In the genomic region with DNA sequence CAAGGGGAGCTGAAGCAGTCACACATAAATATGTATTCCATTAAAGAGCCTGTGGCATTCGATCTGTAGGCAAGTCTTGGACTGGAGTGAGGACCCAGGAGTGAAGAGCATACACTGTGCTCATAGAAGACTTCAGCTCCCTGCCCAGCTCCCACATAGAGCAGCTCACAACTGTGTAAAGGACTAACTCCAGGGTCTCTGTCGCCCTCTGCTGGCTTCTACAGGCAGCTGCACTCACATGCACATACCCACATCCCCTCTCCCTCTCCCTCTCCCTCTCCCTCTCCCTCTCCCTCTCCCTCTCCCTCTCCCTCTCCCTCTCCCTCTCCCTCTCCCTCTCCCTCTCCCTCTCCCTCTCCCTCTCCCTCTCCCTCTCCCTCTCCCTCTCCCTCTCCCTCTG, we compare ENCODE assay signal across 6 mouse cellular contexts.
DNase-seq lines count a peak whose midpoint lies in the region; ATAC-seq and TF ChIP-seq lines count a peak whose summit lies in the region.
"Not testable (repeated sequence)": the region's sequence is repeated elsewhere in the genome, so short reads cannot be mapped to it uniquely, and the experiment has no call there.

No protein-coding gene starts in this region.

- H3K4me2 ChIP-seq in hindbrain, postnatal 0 days (ENCODE audit: low read depth, low read length): not testable (repeated sequence)

- in situ Hi-C loops in ES-E14 (cut with MboI; ENCODE audit: low sequenced_read_pairs in 2 of 2, unreplicated experiment in 2 of 2): not testable (repeated sequence)

- H3K9me3 ChIP-seq in ES-E14 (ENCODE audit: control insufficient read depth, insufficient read depth, low read depth, low read length); hindbrain, postnatal 0 days (ENCODE audit: low read length): not testable (repeated sequence)

- WGBS in hindbrain, postnatal 0 days: 63% methylated on average over 2 of the region's 2 CpGs
- WGBS in lung, adult 2 months: 44% methylated on average over 2 of the region's 2 CpGs

- not testable (repeated sequence) for H3K9ac ChIP-seq in ES-E14 (ENCODE audit: insufficient read depth, low read depth, low read length, poor library complexity, severe bottlenecking); hindbrain, postnatal 0 days (replicated peaks; ENCODE audit: low read length)

- not testable (repeated sequence) for ATAC-seq in hindbrain, postnatal 0 days

- TF ChIP-seq CTCF in hindbrain, postnatal 0 days (IDR thresholded peaks at IDR 0.05; ENCODE audit: low read depth): 0 out of 2 replicates have a peak, but pooled peaks have one; percentile 14
- 0 out of 2 replicates have a peak, but pooled peaks have one; percentile 11 for TF ChIP-seq CTCF in layer of hippocampus, adult 2 months (conservative IDR thresholded peaks at IDR 0.05)
- TF ChIP-seq CTCF in lung, adult 2 months (IDR thresholded peaks at IDR 0.05; ENCODE audit: insufficient read depth, low read length): 0 out of 2 replicates have a peak, but pooled peaks have one; percentile 14
- TF ChIP-seq CTCF in testis, adult 2 months (IDR thresholded peaks at IDR 0.05; ENCODE audit: control insufficient read depth, insufficient read depth, insufficient replicate concordance, low read depth, low read length): peak; percentile 76; the same call in 1 of the 2 replicates

- H3K4me1 ChIP-seq in ES-E14 (ENCODE audit: control insufficient read depth in 2 of 2, insufficient read depth in 2 of 2, low read length in 2 of 2, poor library complexity in 1 of 2); hindbrain, postnatal 0 days (ENCODE audit: insufficient read depth, low read length); lung, adult 2 months (ENCODE audit: control insufficient read depth, insufficient read depth, low read length); testis, adult 2 months (ENCODE audit: control insufficient read depth, insufficient read depth, low read length): not testable (repeated sequence)

- H3K27ac ChIP-seq in ES-E14 (ENCODE audit: insufficient read depth, low read depth, low read length, poor library complexity, severe bottlenecking); hindbrain, postnatal 0 days; layer of hippocampus, adult 2 months; testis, adult 2 months (ENCODE audit: control insufficient read depth, insufficient read depth, low read depth, low read length): not testable (repeated sequence)

- H3K36me3 ChIP-seq in ES-E14 (ENCODE audit: control insufficient read depth, insufficient read depth, low read length, poor library complexity, severe bottlenecking); hindbrain, postnatal 0 days (ENCODE audit: insufficient read depth, low read length); testis, adult 2 months (ENCODE audit: control insufficient read depth, insufficient read depth, low read length): not testable (repeated sequence)

- H3K27me3 ChIP-seq in hindbrain, postnatal 0 days (ENCODE audit: insufficient read depth, low read length); testis, adult 2 months (ENCODE audit: control insufficient read depth, insufficient read depth, low read length): not testable (repeated sequence)

- not testable (repeated sequence) for H3K4me3 ChIP-seq in ES-E14 (ENCODE audit: insufficient read depth in 1 of 2, low read depth in 1 of 2, low read length in 2 of 2, poor library complexity in 1 of 2, severe bottlenecking in 1 of 2); hindbrain, postnatal 0 days (ENCODE audit: low read length); layer of hippocampus, adult 2 months; lung, adult 2 months (replicated peaks; ENCODE audit: extremely low read depth, low read depth, low read length); testis, adult 2 months (ENCODE audit: control insufficient read depth, low read depth, low read length)

- not testable (repeated sequence) for TF ChIP-seq POLR2A in lung, adult 2 months (IDR thresholded peaks at IDR 0.05; ENCODE audit: borderline replicate concordance, extremely low read depth, low read depth, low read length); testis, adult 2 months (IDR thresholded peaks at IDR 0.05; ENCODE audit: control insufficient read depth, low read depth, low read length)

- DNase-seq in ES-E14 (ENCODE audit: low read depth, low spot score): peak; percentile 12
- DNase-seq in c-Kit-positive CD71-positive TER-119-positive erythroid progenitor cells, embryonic 14.5 days (ENCODE audit: low spot score): peak; percentile 3
- not testable (repeated sequence) for DNase-seq in hindbrain, postnatal 0 days (ENCODE audit: low spot score); layer of hippocampus, adult 2 months (ENCODE audit: low spot score in 2 of 2); lung, adult 2 months

Comparison
In these comparisons a context has a peak if more than half of its experiments do, and no peak if none do; other contexts are left out.
1. CTCF ChIP-seq: peak in every context shown above with its lines; median percentile 76 in testis, adult 2 months; 14 in hindbrain, postnatal 0 days; 14 in lung, adult 2 months; 11 in layer of hippocampus, adult 2 months.